Mouse (Mus musculus): ENCODE results near the gene Pla2r1.

GRCm38 (mm10) chr2:60386835-60387234 is 166.3 kb downstream of the Pla2r1 start:
- TF ChIP-seq CTCF (conservative IDR thresholded peaks at IDR 0.05; ENCODE audit: low read length): no peak
- TF ChIP-seq POU5F1 (IDR thresholded peaks at IDR 0.05; ENCODE audit: borderline replicate concordance, low read length): no peak
